Mouse (Mus musculus) brain, embryonic 14.5 days (tissue): Measurements from ENCODE around the gene Acp2.

ENCODE experiments used
- CTCF ChIP-seq: fragments of 200-500 bp; IDR thresholded peaks from 2 replicates; pipeline ENCODE4 v1.5.1; 2012; ENCODE audit warnings: inconsistent platforms, mild to moderate bottlenecking, moderate library complexity, borderline replicate concordance; ENCODE audit not compliant: insufficient read depth, insufficient read length; ENCODE audit errors: extremely low read depth
- POLR2A ChIP-seq: fragments of 200-500 bp; IDR thresholded peaks from 2 replicates; pipeline ENCODE4 v1.6.1; 2012; ENCODE audit warnings: mild to moderate bottlenecking, inconsistent platforms, borderline replicate concordance; ENCODE audit not compliant: poor library complexity, insufficient read depth, insufficient read length, severe bottlenecking; ENCODE audit errors: extremely low read depth

- TF ChIP-seq CTCF: no peak
- no peak for TF ChIP-seq POLR2A
Measured at GRCm38 (mm10) chr2:91206254-91206775, 3.6 kb downstream of the Acp2 start.
